Mouse (Mus musculus) heart, embryonic 16.5 days (tissue): ENCODE results near the gene Cx3cr1. TPM values are rescaled to one million over a fixed set of nuclear protein-coding genes. Genes with fewer than 3 reads are reported as not detected.
A peak's percentile ranks its signal among the peaks of the same experiment; 100 is the strongest.

Experiments
- ATAC-seq: fragments of 200-750 bp; cut with Nextera tagmentation; replicated peaks from 2 replicates; pipeline ENCODE4 v1.8.0; 2017; ENCODE audit warnings: moderate number of reproducible peaks; ENCODE audit not compliant: insufficient read depth, low FRiP score; ENCODE audit errors: extremely low read depth
- H3K27ac ChIP-seq: fragments of 300-500 bp; sonication (generic); 2 replicates; pipeline ENCODE4 v1.5.1; 2014; ENCODE audit warnings: mild to moderate bottlenecking, low read length, control low read depth, moderate library complexity
- H3K27me3 ChIP-seq: fragments of 300-500 bp; sonication (generic); 2 replicates; pipeline ENCODE4 v1.6.1; 2014; ENCODE audit warnings: low read length, mixed read lengths; ENCODE audit not compliant: control insufficient read depth, insufficient read depth
- H3K36me3 ChIP-seq: fragments of 300-500 bp; sonication (generic); 2 replicates; pipeline ENCODE4 v1.6.1; 2014; ENCODE audit not compliant: control insufficient read depth, insufficient read depth
- H3K4me1 ChIP-seq: fragments of 300-500 bp; sonication (generic); 2 replicates; pipeline ENCODE4 v1.6.1; 2014; ENCODE audit warnings: low read length, mixed read lengths; ENCODE audit not compliant: control insufficient read depth, insufficient read depth
- H3K4me2 ChIP-seq: fragments of 300-500 bp; sonication (generic); 2 replicates; pipeline ENCODE4 v1.6.1; 2014; ENCODE audit warnings: low read depth, mild to moderate bottlenecking, control low read depth, low read length
- H3K4me3 ChIP-seq: fragments of 300-500 bp; sonication (generic); 2 replicates; pipeline ENCODE4 v1.5.1; 2014; ENCODE audit warnings: mild to moderate bottlenecking, control low read depth, low read length
- H3K9ac ChIP-seq: fragments of 300-500 bp; sonication (generic); 2 replicates; pipeline ENCODE4 v1.6.1; 2014; ENCODE audit warnings: low read length, control low read depth
- H3K9me3 ChIP-seq: fragments of 300-500 bp; sonication (generic); replicated peaks from 2 replicates; pipeline ENCODE4 v1.6.1; 2016; ENCODE audit warnings: low read length; ENCODE audit not compliant: control insufficient read depth
- WGBS: fragments of 180-500 bp; shearing (Covaris S2); extraction: QIAGEN DNeasy Blood & Tissue Kit; methylation state at CpG from one replicate; pipeline ENCODE4 v1.1.7; 2014; 5-methylcytosine and 5-hydroxymethylcytosine counted together
- polyA plus RNA-seq: library from polyadenylated mRNA; unstranded; fragments of >200 nt; fragmentation: Nextera tagmentation; extraction: Ambion mirVana; gene quantifications from 2 replicates; pipeline ENCODE4 v1.2.1, GENCODE M21; 2015

The Cx3cr1 gene
- polyA plus RNA-seq, 1 experiment from 2014 or later, result 6.1 TPM

GRCm38 (mm10) chr9:119941407-119941806, 128.3 kb downstream of the Cx3cr1 start:
- 72% methylated on average over 5 of the region's 5 CpGs for WGBS
- no peak for ATAC-seq

DNA sequence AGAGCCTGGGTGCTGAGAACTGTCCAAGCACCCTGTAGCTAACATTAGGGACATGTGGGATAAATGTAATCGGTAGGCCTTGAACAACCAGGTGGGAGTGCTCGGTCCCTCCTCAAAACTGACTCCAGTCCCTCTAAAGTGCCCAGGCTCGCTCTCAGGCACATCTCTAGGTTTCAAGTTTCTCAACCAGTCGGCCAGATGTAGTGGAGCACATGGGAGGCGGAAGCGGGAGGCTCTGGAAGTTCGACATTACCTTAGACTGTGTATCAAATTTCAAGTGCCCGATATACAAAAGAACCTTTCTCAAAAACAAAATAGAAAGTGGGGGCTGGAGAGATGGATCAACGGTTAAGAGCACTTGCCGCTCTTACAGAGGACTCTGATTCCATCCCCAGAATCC, 130.0 kb downstream of the Cx3cr1 start:
- Histone ChIP-seq H3K27me3 (no peaks in the 10 kb centered on the region), H3K4me1 (peaks cover 4% of the 10 kb centered on the region), H3K9ac (no peak overlapping the region), H3K27ac (no peak overlapping the region), H3K4me2 (no peak overlapping the region), H3K4me3 (no peak overlapping the region), H3K9me3 (no peaks in the 10 kb centered on the region), H3K36me3 (no peaks in the 10 kb centered on the region)
- WGBS, result 73% methylated on average over 10 of the region's 10 CpGs
- no peak for ATAC-seq

More at GRCm38 (mm10) chr9:119941407-119941806, 128.3 kb downstream of the Cx3cr1 start:
- Histone ChIP-seq H3K4me2 (no peak overlapping the region), H3K4me1 (peaks cover 2% of the 10 kb centered on the region), H3K9me3 (no peaks in the 10 kb centered on the region), H3K4me3 (no peak overlapping the region), H3K36me3 (no peaks in the 10 kb centered on the region), H3K9ac (no peak overlapping the region), H3K27ac (no peak overlapping the region), H3K27me3 (no peaks in the 10 kb centered on the region)

- no peaks in the 10 kb centered on the region for H3K9me3 ChIP-seq
- 74% methylated on average over 4 of the region's 4 CpGs for WGBS
- no peak overlapping the region for H3K9ac ChIP-seq
- no peak overlapping the region for H3K4me3 ChIP-seq
- no peak for ATAC-seq
- no peaks in the 10 kb centered on the region for H3K36me3 ChIP-seq
- no peak overlapping the region for H3K27ac ChIP-seq
- no peak overlapping the region for H3K4me2 ChIP-seq
- H3K27me3 ChIP-seq, result no peaks in the 10 kb centered on the region
- H3K4me1 ChIP-seq, result peaks cover 4% of the 10 kb centered on the region
Measured at GRCm38 (mm10) chr9:119938496-119938895, 131.2 kb downstream of the Cx3cr1 start.

- ATAC-seq, result peak; percentile 95
- Histone ChIP-seq H3K9me3 (no peaks in the 10 kb centered on the region), H3K27ac (peak within 1 kb of the TSS; percentile 69), H3K9ac (peak within 1 kb of the TSS; percentile 89), H3K4me2 (peak within 1 kb of the TSS; percentile 87), H3K4me3 (peak within 1 kb of the TSS; percentile 80), H3K27me3 (no peaks in the 10 kb centered on the region), H3K36me3 (no peaks in the 10 kb centered on the region), H3K4me1 (peaks cover 4% of the 10 kb centered on the region)
- under 1% methylated on average over 40 of the region's 40 CpGs for WGBS
Measured at GRCm38 (mm10) chr9:119937005-119937773, 132.5 kb downstream of the Cx3cr1 start, which contains the start of the genes Gorasp1 and Ttc21a. TSS of gene Gorasp1 (minus strand) at chr9:119937565. TSS of gene Ttc21a (plus strand) at chr9:119937606.

DNA sequence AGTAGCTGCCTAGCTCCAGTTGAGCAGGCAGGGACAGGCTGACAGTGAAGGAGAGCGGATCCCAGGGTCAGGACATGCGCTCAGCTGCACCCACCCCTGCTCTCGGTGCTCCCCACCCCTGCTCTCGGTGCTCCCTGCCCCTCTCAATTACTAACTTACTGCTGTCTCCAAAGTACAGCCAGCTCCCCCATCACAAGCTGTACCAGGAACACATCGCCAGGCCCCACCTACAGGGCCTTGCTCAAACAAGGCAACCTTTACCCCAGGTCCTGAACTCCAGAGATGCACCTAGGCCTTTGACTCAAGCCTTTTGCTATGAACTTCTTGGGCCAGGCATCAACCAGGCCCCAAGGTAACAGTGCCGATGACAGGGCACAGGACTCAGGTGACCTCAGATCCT, 136.0 kb downstream of the Cx3cr1 start:
- Histone ChIP-seq H3K27me3 (no peaks in the 10 kb centered on the region), H3K27ac (no peak overlapping the region), H3K4me3 (no peak overlapping the region), H3K4me2 (no peak overlapping the region), H3K9ac (no peak overlapping the region), H3K36me3 (peaks cover 6% of the 10 kb centered on the region; the same call in 1 of the 2 replicates), H3K9me3 (no peaks in the 10 kb centered on the region), H3K4me1 (peaks cover 4% of the 10 kb centered on the region)
- whole genome bisulfite sequencing, result 88% methylated on average over 6 of the region's 6 CpGs
- ATAC-seq, result no peak

GRCm38 (mm10) chr9:119932358-119932757, 137.3 kb downstream of the Cx3cr1 start:
- Histone ChIP-seq H3K9ac (no peak overlapping the region), H3K27me3 (no peaks in the 10 kb centered on the region), H3K9me3 (no peaks in the 10 kb centered on the region), H3K27ac (no peak overlapping the region), H3K4me2 (no peak overlapping the region), H3K4me1 (peaks cover 4% of the 10 kb centered on the region), H3K36me3 (peaks cover 19% of the 10 kb centered on the region), H3K4me3 (no peak overlapping the region)
- no peak for ATAC-seq
- WGBS, result 79% methylated on average over 12 of the region's 12 CpGs

- Histone ChIP-seq H3K4me2 (no peak overlapping the region), H3K4me1 (no peaks in the 10 kb centered on the region), H3K27ac (no peak overlapping the region), H3K9ac (no peak overlapping the region), H3K36me3 (peaks cover 62% of the 10 kb centered on the region), H3K27me3 (no peaks in the 10 kb centered on the region), H3K9me3 (no peaks in the 10 kb centered on the region), H3K4me3 (no peak overlapping the region)
- 74% methylated on average over 5 of the region's 5 CpGs for WGBS
- ATAC-seq, result no peak
Measured at GRCm38 (mm10) chr9:119926497-119926896, 143.2 kb downstream of the Cx3cr1 start.

- H3K27ac ChIP-seq, result no peak overlapping the region
Measured at GRCm38 (mm10) chr9:119925729-119926128, 143.9 kb downstream of the Cx3cr1 start.

DNA sequence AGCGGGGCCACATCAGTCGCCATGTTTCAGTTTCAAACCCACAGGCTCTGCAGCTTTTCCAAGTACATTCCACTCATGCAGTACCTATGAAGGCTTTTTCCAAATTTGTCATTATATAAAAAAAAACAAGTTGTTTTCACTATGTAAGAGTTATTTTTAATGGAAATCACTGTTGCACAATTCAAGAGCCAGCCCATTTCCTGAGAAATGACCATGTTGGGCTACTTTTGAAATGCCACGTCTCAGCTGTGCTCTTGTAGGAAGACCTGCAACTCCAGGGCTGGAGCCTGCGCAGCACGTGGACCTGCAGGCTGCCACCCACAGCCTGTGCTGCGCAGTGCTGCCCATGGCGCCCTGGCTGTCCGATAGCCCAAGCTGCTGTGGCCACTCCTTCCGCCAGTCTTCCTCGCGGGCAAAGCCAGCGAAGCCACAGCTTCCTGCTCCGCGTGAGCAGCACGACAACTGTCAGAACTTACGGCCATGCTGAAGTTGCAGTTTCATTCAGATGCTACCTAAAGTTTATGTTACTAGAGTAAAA, 144.5 kb downstream of the Cx3cr1 start:
- H3K27ac ChIP-seq, result no peak overlapping the region
- no peaks in the 10 kb centered on the region for H3K4me1 ChIP-seq
- no peak for ATAC-seq
- H3K9ac ChIP-seq, result no peak overlapping the region
- 76% methylated on average over 16 of the region's 16 CpGs for WGBS
- peaks cover 67% of the 10 kb centered on the region for H3K36me3 ChIP-seq
- no peak overlapping the region for H3K4me3 ChIP-seq
- H3K9me3 ChIP-seq, result no peaks in the 10 kb centered on the region
- H3K27me3 ChIP-seq, result no peaks in the 10 kb centered on the region
- H3K4me2 ChIP-seq, result no peak overlapping the region

More at GRCm38 (mm10) chr9:119925729-119926128, 143.9 kb downstream of the Cx3cr1 start:
- WGBS, result 84% methylated on average over 8 of the region's 8 CpGs
- no peak for ATAC-seq
- Histone ChIP-seq H3K9me3 (no peaks in the 10 kb centered on the region), H3K27me3 (no peaks in the 10 kb centered on the region), H3K36me3 (peaks cover 64% of the 10 kb centered on the region), H3K4me2 (no peak overlapping the region), H3K4me1 (no peaks in the 10 kb centered on the region), H3K4me3 (no peak overlapping the region), H3K9ac (no peak overlapping the region)
